Mouse (Mus musculus) lung, embryonic 14.5 days (tissue): ENCODE results near the gene Bmp6. TPM values are rescaled to one million over a fixed set of nuclear protein-coding genes. Genes with fewer than 3 reads are reported as not detected.

ENCODE experiments used
- ATAC-seq: fragments of 200-750 bp; cut with Nextera tagmentation; 2 replicates; pipeline ENCODE4 v1.8.0; 2017; ENCODE audit warnings: mild to moderate bottlenecking, moderate TSS enrichment, moderate library complexity; ENCODE audit not compliant: insufficient read depth
- DNase-seq: peaks from one replicate; pipeline ENCODE4 v3.0.0-alpha.2; 2015
- H3K27ac ChIP-seq: fragments of 300-500 bp; sonication (generic); 2 replicates; pipeline ENCODE4 v1.5.1; 2014; ENCODE audit warnings: low read depth, mild to moderate bottlenecking, moderate library complexity
- H3K27me3 ChIP-seq: fragments of 300-500 bp; sonication (generic); 2 replicates; pipeline ENCODE4 v1.6.1; 2014; ENCODE audit warnings: low read length, control low read depth; ENCODE audit not compliant: insufficient read depth
- H3K36me3 ChIP-seq: fragments of 300-500 bp; sonication (generic); 2 replicates; pipeline ENCODE4 v1.6.1; 2014; ENCODE audit warnings: control low read depth; ENCODE audit not compliant: insufficient read depth
- H3K4me1 ChIP-seq: fragments of 300-500 bp; sonication (generic); 2 replicates; pipeline ENCODE4 v1.6.1; 2014; ENCODE audit warnings: antibody characterized with exemption, control low read depth; ENCODE audit not compliant: insufficient read depth
- H3K4me2 ChIP-seq: fragments of 300-500 bp; sonication (generic); 2 replicates; pipeline ENCODE4 v1.6.1; 2014; ENCODE audit warnings: mild to moderate bottlenecking
- H3K4me3 ChIP-seq: fragments of 300-500 bp; sonication (generic); 2 replicates; pipeline ENCODE4 v1.5.1; 2014; ENCODE audit warnings: low read depth, low read length
- H3K9ac ChIP-seq: fragments of 300-500 bp; sonication (generic); 2 replicates; pipeline ENCODE4 v1.6.1; 2014
- H3K9me3 ChIP-seq: fragments of 300-500 bp; sonication (generic); 2 replicates; pipeline ENCODE4 v1.6.1; 2016; ENCODE audit warnings: low read depth, low read length, control low read depth
- CTCF ChIP-seq: IDR thresholded peaks from 2 replicates; pipeline ENCODE4 v1.5.1; 2016; ENCODE audit warnings: antibody characterized with exemption, low read depth
- WGBS: fragments of 180-500 bp; shearing (Covaris S2); extraction: QIAGEN DNeasy Blood & Tissue Kit; methylation state at CpG from one replicate; pipeline ENCODE4 v1.1.7; 2014; 5-methylcytosine and 5-hydroxymethylcytosine counted together
- polyA plus RNA-seq: library from polyadenylated mRNA; unstranded; fragments of >200 nt; fragmentation: Nextera tagmentation; extraction: Ambion mirVana; gene quantifications from 2 replicates; pipeline ENCODE4 v1.2.1, GENCODE M21; 2014

Bmp6 gene
- polyA plus RNA-seq, 1 experiment from 2014 or later = 1.1 TPM

DNA sequence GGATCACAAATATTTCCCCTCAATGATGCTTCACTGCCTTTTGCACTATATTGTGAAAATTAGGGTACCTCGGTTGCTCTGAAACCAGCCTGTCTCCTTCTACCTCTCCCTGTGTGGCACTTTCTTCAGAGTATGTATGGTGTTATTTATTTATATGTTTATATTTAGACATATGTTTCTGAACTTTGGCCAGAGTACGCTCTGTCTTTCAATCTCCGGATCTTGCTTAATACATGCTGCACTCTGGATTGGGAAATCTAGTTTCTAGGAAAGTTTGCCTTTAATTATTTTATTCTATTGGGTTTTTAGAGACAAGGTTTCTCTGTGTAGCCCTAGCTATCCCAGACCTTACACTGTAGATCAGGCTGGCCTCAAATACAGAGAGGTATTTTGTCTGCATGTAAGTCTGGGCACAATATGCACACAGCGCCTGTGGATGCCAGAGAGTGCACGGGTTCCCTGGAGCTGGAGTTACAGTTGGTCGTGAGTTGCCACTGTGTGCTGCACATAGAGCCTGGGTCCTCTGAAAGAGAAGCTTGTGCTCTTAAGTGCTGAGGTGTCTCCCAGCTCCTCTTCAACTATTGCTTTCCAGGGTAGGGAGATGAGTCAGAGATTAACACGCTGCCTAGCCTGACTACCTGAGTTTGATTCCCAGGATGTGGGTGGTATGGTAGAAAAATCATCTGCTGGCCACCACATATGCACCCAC, 194.4 kb downstream of the Bmp6 start:
- no peak for TF ChIP-seq CTCF
- no peak for ATAC-seq

DNA sequence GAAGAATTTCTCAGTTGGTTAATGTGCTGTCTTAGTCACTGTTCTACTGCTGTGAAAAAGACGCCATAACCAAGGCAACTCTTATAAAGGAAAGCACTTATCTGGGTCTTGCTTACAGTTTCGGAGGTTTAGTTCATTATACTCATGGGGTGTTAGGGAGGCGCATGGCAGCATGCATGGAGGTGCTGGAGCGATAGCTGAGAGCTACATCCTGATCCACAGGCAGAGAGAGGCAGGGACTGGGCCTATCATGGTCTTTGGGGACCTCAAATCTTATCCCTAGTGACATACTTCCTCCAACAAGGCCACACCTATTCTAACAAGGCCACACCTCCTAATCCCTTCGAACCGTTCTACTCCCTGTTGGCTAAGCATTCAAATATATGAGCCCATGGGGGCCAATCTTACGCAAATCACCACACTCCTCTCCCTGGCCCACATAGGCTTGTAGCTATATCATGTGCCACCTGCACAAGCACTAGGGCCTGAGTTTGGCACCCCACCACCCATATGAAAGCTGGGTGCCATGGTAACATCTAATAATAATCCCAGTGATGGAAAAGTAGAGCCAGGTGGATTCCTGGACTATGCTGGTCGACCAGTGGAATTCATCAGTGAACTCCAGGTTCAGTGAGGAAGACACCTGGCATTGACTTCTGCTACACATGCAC, 198.7 kb downstream of the Bmp6 start:
- H3K9me3 ChIP-seq = no peaks in the 10 kb centered on the region
- TF ChIP-seq CTCF = no peak
- H3K27me3 ChIP-seq = no peaks in the 10 kb centered on the region
- H3K4me1 ChIP-seq = no peaks in the 10 kb centered on the region
- no peaks in the 10 kb centered on the region for H3K36me3 ChIP-seq
- no peak overlapping the region for H3K27ac ChIP-seq
- ATAC-seq (no peak), DNase-seq (no peak)
- whole genome bisulfite sequencing = 84% methylated on average over 8 of the region's 8 CpGs
- no peak overlapping the region for H3K9ac ChIP-seq
- H3K4me3 ChIP-seq = no peak overlapping the region
- H3K4me2 ChIP-seq = no peak overlapping the region

More for the DNA sequence above, 194.4 kb downstream of the Bmp6 start:
- Histone ChIP-seq H3K27ac (no peak overlapping the region), H3K4me2 (no peak overlapping the region), H3K4me1 (no peaks in the 10 kb centered on the region), H3K9me3 (no peaks in the 10 kb centered on the region), H3K36me3 (no peaks in the 10 kb centered on the region), H3K9ac (no peak overlapping the region), H3K4me3 (no peak overlapping the region), H3K27me3 (no peaks in the 10 kb centered on the region)
- DNase-seq = no peak
- 78% methylated on average over 7 of the region's 7 CpGs for WGBS

DNA sequence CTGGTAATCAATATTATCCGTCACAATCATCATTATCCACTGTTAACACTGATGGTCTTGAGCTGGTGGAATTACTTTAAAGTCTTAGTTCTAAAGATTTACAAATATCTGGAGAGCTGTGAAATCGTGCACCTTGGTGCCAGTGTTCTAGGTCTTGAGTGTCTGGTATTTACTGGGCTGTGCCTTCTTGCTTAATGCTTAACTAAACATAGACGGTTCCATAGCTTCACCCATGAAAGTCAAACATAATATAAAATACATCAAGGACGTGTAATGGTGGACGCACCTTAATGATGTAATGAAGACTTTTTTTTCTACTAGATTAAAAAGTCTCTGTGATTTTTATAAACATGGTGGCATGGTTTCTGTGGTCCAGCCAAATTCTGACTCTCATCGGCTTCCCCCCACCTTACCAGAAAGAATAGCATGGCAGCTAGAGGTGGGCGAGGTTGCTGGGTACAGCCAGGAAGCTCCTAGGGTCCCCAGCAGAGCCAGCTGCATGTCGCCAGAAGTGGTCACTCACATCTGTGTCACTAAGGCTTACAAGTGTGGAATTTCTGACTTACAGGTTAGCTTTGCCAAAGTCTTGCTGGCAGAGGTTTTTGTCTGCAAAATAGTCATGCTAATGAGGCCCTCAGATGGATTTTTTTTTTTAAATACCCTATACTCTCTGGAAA, 200.0 kb downstream of the Bmp6 start:
- Histone ChIP-seq H3K9me3 (no peaks in the 10 kb centered on the region), H3K9ac (no peak overlapping the region), H3K4me3 (no peak overlapping the region), H3K27ac (no peak overlapping the region), H3K27me3 (no peaks in the 10 kb centered on the region), H3K36me3 (no peaks in the 10 kb centered on the region), H3K4me1 (no peaks in the 10 kb centered on the region), H3K4me2 (no peak overlapping the region)
- no peak for DNase-seq
- TF ChIP-seq CTCF = no peak
- 75% methylated on average over 8 of the region's 8 CpGs for WGBS
- no peak for ATAC-seq

DNA sequence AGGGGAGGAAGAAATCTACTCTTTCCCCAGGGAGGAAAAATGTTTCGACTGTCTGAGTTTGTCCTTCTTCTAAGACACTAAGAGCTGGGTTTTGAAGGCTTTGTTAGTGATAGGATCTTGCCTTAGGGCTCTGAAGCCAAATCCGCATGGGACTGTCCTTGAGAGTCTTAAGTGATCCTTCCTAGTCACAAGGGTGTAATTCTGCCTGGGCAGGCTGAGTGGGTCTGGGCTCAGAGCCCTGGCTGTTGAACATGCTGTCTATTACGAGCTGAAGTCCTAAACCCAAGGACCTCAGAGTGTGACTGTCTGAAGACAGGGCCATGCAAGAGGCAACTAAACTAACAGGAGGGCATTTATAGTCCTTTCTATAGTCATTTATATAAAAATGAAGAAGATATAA, 200.6 kb downstream of the Bmp6 start:
- Histone ChIP-seq H3K4me2 (no peak overlapping the region), H3K9ac (no peak overlapping the region), H3K36me3 (no peaks in the 10 kb centered on the region), H3K4me3 (no peak overlapping the region), H3K27me3 (no peaks in the 10 kb centered on the region), H3K27ac (no peak overlapping the region), H3K9me3 (no peaks in the 10 kb centered on the region), H3K4me1 (no peaks in the 10 kb centered on the region)
- no peak for TF ChIP-seq CTCF
- DNase-seq (no peak), ATAC-seq (no peak)
- WGBS = 51% methylated on average over 3 of the region's 3 CpGs

DNA sequence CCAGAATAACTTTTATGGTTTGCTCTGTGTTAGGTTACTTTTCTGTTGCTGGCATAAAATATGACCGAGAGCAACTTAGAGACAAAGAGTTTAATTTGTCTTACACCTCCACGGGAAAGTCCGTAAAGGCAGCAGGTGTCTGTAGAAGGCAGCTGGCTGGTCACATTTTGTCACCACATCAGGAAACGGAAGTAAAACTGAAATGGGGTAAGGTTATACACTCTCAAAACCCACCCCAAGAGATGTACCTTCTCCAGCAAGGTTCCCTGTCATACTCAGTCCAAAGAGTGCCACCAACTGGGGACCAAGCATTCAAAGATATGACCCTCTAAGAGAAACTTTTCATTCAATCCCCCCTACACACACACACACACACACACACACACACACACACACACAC, 201.8 kb downstream of the Bmp6 start:
- DNase-seq = no peak
- Histone ChIP-seq H3K4me3 (no peak overlapping the region), H3K36me3 (no peaks in the 10 kb centered on the region), H3K4me2 (no peak overlapping the region), H3K27me3 (no peaks in the 10 kb centered on the region), H3K9ac (no peak overlapping the region), H3K9me3 (no peaks in the 10 kb centered on the region), H3K27ac (no peak overlapping the region), H3K4me1 (no peaks in the 10 kb centered on the region)
- no peak for ATAC-seq
- TF ChIP-seq CTCF = no peak
- 71% methylated on average over 4 of the region's 4 CpGs for WGBS

DNA sequence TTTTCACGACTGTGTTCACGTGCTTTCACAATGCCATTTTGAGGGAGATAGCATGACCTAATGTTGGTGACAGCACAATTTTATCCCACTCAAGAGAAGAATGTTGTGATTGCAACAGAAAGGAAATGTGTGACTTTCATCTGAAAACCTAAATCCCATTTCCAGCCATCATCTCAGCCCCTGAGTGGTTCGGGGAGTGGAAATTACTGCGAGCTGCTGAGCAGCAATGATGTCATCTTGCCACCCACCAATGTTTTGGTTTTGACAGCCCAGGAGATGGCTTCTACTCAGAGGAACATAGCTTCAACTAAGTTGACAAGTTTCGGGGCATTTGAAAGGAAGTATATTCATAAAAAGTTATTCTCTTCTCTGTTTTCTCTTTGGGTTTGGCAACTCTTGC, 202.8 kb downstream of the Bmp6 start:
- Histone ChIP-seq H3K36me3 (no peaks in the 10 kb centered on the region), H3K27me3 (no peaks in the 10 kb centered on the region), H3K4me3 (no peak overlapping the region), H3K4me2 (no peak overlapping the region), H3K9ac (no peak overlapping the region), H3K27ac (no peak overlapping the region), H3K4me1 (no peaks in the 10 kb centered on the region), H3K9me3 (no peaks in the 10 kb centered on the region)
- ATAC-seq (no peak), DNase-seq (no peak)
- no peak for TF ChIP-seq CTCF
- WGBS = 77% methylated on average over 5 of the region's 5 CpGs

DNA sequence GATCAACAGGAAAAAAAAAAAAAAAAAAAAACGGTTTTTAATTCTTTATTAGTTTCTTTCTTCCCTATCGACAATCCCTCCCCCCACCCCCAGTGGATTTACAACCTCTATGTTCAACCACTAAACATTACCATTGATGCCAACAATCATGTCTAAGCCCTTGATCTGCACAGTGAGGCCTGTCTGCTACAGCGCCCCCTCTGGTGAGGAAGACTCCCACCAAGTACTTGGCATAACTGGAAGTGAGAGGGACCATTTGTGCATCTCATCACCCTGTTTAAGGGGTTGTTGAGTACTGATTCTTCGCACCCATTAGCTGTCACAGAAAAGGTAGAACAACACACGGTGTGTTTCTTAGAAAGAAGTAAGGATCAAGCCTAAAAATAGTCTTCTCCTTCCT, 203.8 kb downstream of the Bmp6 start:
- ATAC-seq (no peak), DNase-seq (no peak)
- H3K27me3 ChIP-seq = no peaks in the 10 kb centered on the region
- peak; percentile 15; the same call in 1 of the 2 replicates for TF ChIP-seq CTCF
- no peak overlapping the region for H3K4me2 ChIP-seq
- H3K9ac ChIP-seq = no peak overlapping the region
- no peaks in the 10 kb centered on the region for H3K4me1 ChIP-seq
- no peaks in the 10 kb centered on the region for H3K9me3 ChIP-seq
- no peak overlapping the region for H3K27ac ChIP-seq
- WGBS = 79% methylated on average over 5 of the region's 5 CpGs
- no peaks in the 10 kb centered on the region for H3K36me3 ChIP-seq
- no peak overlapping the region for H3K4me3 ChIP-seq

Other genes with a start within 250 kb of the Bmp6 start
- gene Dsp, start 193.8 kb upstream of the Bmp6 start, polyA plus RNA-seq = 8.0 and 9.1 TPM in 2 replicates
- 39.1 and 40.5 TPM in 2 replicates for gene Snrnp48, start 140.2 kb upstream of the Bmp6 start, polyA plus RNA-seq
- 290 and 295 TPM in 2 replicates for gene Txndc5, start 183.7 kb downstream of the Bmp6 start, polyA plus RNA-seq